Comparison of ENCODE assay signal across 8 mouse cellular contexts in genomic region chr11:82780134-82780533, GRCm38 (mm10). TPM values are rescaled to one million over a fixed set of nuclear protein-coding genes. Genes with fewer than 3 reads are reported as not detected.
DNase-seq lines count a peak whose midpoint lies in the region; ATAC-seq and TF ChIP-seq lines count a peak whose summit lies in the region.

No protein-coding gene starts in this region.

- TF ChIP-seq POLR2A in lung, adult 2 months (IDR thresholded peaks at IDR 0.05; ENCODE audit: borderline replicate concordance, extremely low read depth, low read depth, low read length) = no peak

- TF ChIP-seq CTCF in lung, embryonic 14.5 days (IDR thresholded peaks at IDR 0.05; ENCODE audit: low read depth) = no peak
- no peak for TF ChIP-seq CTCF in lung, adult 2 months (IDR thresholded peaks at IDR 0.05; ENCODE audit: insufficient read depth, low read length)

- H3K27ac ChIP-seq in lung, embryonic 14.5 days (ENCODE audit: low read depth) = no peak overlapping the region
- H3K27ac ChIP-seq in embryonic facial prominence, embryonic 14.5 days (replicated peaks; ENCODE audit: low read depth, low read length) = 0 out of 2 replicates have a peak overlapping the region, but pooled peaks have one; percentile 98
- H3K27ac ChIP-seq in limb, embryonic 10.5 days = peak overlapping the region; percentile 99
- no peak overlapping the region for H3K27ac ChIP-seq in neural tube, embryonic 15.5 days (replicated peaks)

- DNase-seq in lung, embryonic 14.5 days = peak; percentile 6
- no peak for DNase-seq in lung, postnatal 4 days
- no peak for DNase-seq in embryonic facial prominence, embryonic 14.5 days (ENCODE audit: low spot score)
- DNase-seq in limb, embryonic 10.5 days (ENCODE audit: low spot score) = no peak
- no peak for DNase-seq in urinary bladder, postnatal 25 days (ENCODE audit: low spot score)
- DNase-seq in left cerebral cortex, postnatal 14 days (ENCODE audit: low spot score in 2 of 2) = no peak
- no peak for DNase-seq in lung, adult 2 months

- H3K9ac ChIP-seq in lung, embryonic 14.5 days = peak overlapping the region; percentile 92
- H3K9ac ChIP-seq in embryonic facial prominence, embryonic 14.5 days (ENCODE audit: low read depth, low read length) = peak overlapping the region; percentile 96
- H3K9ac ChIP-seq in neural tube, embryonic 15.5 days (replicated peaks) = peak overlapping the region; percentile 96

- H3K4me2 ChIP-seq in lung, embryonic 14.5 days = peak overlapping the region; percentile 66
- peak overlapping the region; percentile 75 for H3K4me2 ChIP-seq in embryonic facial prominence, embryonic 14.5 days (ENCODE audit: low read depth, low read length)
- H3K4me2 ChIP-seq in neural tube, embryonic 15.5 days = peak overlapping the region; percentile 71

- no peak for ATAC-seq in lung, embryonic 14.5 days (ENCODE audit: insufficient read depth)
- no peak for ATAC-seq in embryonic facial prominence, embryonic 14.5 days (ENCODE audit: low read depth)
- ATAC-seq in neural tube, embryonic 15.5 days (ENCODE audit: low FRiP score) = no peak

- H3K9me3 ChIP-seq in lung, embryonic 14.5 days (ENCODE audit: low read depth, low read length) = no peaks in the 10 kb centered on the region
- no peaks in the 10 kb centered on the region for H3K9me3 ChIP-seq in embryonic facial prominence, embryonic 14.5 days (ENCODE audit: control insufficient read depth, low read length)
- no peaks in the 10 kb centered on the region for H3K9me3 ChIP-seq in limb, embryonic 10.5 days (replicated peaks)
- H3K9me3 ChIP-seq in neural tube, embryonic 15.5 days (replicated peaks) = no peaks in the 10 kb centered on the region

- H3K4me3 ChIP-seq in lung, embryonic 14.5 days (ENCODE audit: low read depth, low read length) = peak overlapping the region; percentile 88
- peak overlapping the region; percentile 80 for H3K4me3 ChIP-seq in embryonic facial prominence, embryonic 14.5 days (ENCODE audit: low read depth, low read length)
- peak overlapping the region; percentile 96 for H3K4me3 ChIP-seq in limb, embryonic 10.5 days
- peak overlapping the region; percentile 95 for H3K4me3 ChIP-seq in neural tube, embryonic 15.5 days (replicated peaks)
- no peak overlapping the region for H3K4me3 ChIP-seq in lung, adult 2 months (replicated peaks; ENCODE audit: extremely low read depth, low read depth, low read length)

- H3K4me1 ChIP-seq in lung, embryonic 14.5 days (ENCODE audit: insufficient read depth) = 0 out of 2 replicates have a peak, but pooled peaks cover 2% of the 10 kb centered on the region
- peaks cover 8% of the 10 kb centered on the region for H3K4me1 ChIP-seq in embryonic facial prominence, embryonic 14.5 days (ENCODE audit: control insufficient read depth, insufficient read depth, low read length)
- peaks cover 21% of the 10 kb centered on the region for H3K4me1 ChIP-seq in limb, embryonic 10.5 days
- peaks cover 21% of the 10 kb centered on the region for H3K4me1 ChIP-seq in neural tube, embryonic 15.5 days
- peaks cover 2% of the 10 kb centered on the region; the same call in 1 of the 2 replicates for H3K4me1 ChIP-seq in lung, adult 2 months (ENCODE audit: control insufficient read depth, insufficient read depth, low read length)

- 31% methylated on average over 5 of the region's 5 CpGs for WGBS in lung, embryonic 14.5 days
- 57% methylated on average over 5 of the region's 5 CpGs for WGBS in embryonic facial prominence, embryonic 14.5 days
- 69% methylated on average over 5 of the region's 5 CpGs for WGBS in limb, embryonic 10.5 days
- 67% methylated on average over 5 of the region's 5 CpGs for WGBS in neural tube, embryonic 15.5 days
- 35% methylated on average over 5 of the region's 5 CpGs for WGBS in lung, adult 2 months

- intact Hi-C loops in left cerebral cortex, postnatal 14 days (cut with DNase I) = no loop called here

- H3K27me3 ChIP-seq in lung, embryonic 14.5 days (ENCODE audit: insufficient read depth, low read length) = no peaks in the 10 kb centered on the region
- H3K27me3 ChIP-seq in embryonic facial prominence, embryonic 14.5 days (replicated peaks; ENCODE audit: control insufficient read depth, insufficient read depth, low read length) = no peaks in the 10 kb centered on the region
- H3K27me3 ChIP-seq in limb, embryonic 10.5 days (ENCODE audit: low read depth, poor library complexity, severe bottlenecking) = no peaks in the 10 kb centered on the region
- H3K27me3 ChIP-seq in neural tube, embryonic 15.5 days (replicated peaks) = no peaks in the 10 kb centered on the region

- H3K36me3 ChIP-seq in lung, embryonic 14.5 days (ENCODE audit: insufficient read depth) = peaks cover 18% of the 10 kb centered on the region
- peaks cover 20% of the 10 kb centered on the region for H3K36me3 ChIP-seq in embryonic facial prominence, embryonic 14.5 days (ENCODE audit: control insufficient read depth, insufficient read depth, low read length)
- peaks cover 23% of the 10 kb centered on the region for H3K36me3 ChIP-seq in limb, embryonic 10.5 days
- H3K36me3 ChIP-seq in neural tube, embryonic 15.5 days = peaks cover 13% of the 10 kb centered on the region

RNA-seq across cellular contexts. Expression of gene Lig3, which starts 0.8 kb away (rescaled TPM):
- polyA plus RNA-seq in lung, embryonic 14.5 days (2014; fragmentation: Nextera tagmentation; extraction: Ambion mirVana) = 40.8 and 41.0 TPM in 2 replicates
- 32.9 and 34.2 TPM in 2 replicates for polyA plus RNA-seq in embryonic facial prominence, embryonic 14.5 days (2014; fragmentation: Nextera tagmentation; extraction: Ambion mirVana)
- polyA plus RNA-seq in limb, embryonic 10.5 days (2016; fragmentation: Nextera tagmentation; extraction: Ambion mirVana) = 46.8 and 47.1 TPM in 2 replicates
- 19.0 and 19.7 TPM in 2 replicates for polyA plus RNA-seq in neural tube, embryonic 15.5 days (2015; fragmentation: Nextera tagmentation; extraction: Ambion mirVana)
- total RNA-seq in left cerebral cortex, postnatal 14 days (2021) = 10 to 100 TPM; 27.3 to 30.2 TPM
- 6.9 and 10.4 TPM in 2 replicates for polyA plus RNA-seq in lung, adult 2 months (2012; rRNA removed)

RNA-seq across cellular contexts. Expression of gene Zfp830, which starts 16.0 kb away (rescaled TPM):
- 32.2 and 34.5 TPM in 2 replicates for polyA plus RNA-seq in lung, embryonic 14.5 days (2014; fragmentation: Nextera tagmentation; extraction: Ambion mirVana)
- 29.7 and 31.6 TPM in 2 replicates for polyA plus RNA-seq in embryonic facial prominence, embryonic 14.5 days (2014; fragmentation: Nextera tagmentation; extraction: Ambion mirVana)
- 37.4 and 39.8 TPM in 2 replicates for polyA plus RNA-seq in limb, embryonic 10.5 days (2016; fragmentation: Nextera tagmentation; extraction: Ambion mirVana)
- 29.6 and 33.3 TPM in 2 replicates for polyA plus RNA-seq in neural tube, embryonic 15.5 days (2015; fragmentation: Nextera tagmentation; extraction: Ambion mirVana)
- total RNA-seq in left cerebral cortex, postnatal 14 days (2021) = 10 to 100 TPM; 15.4 to 16.1 TPM
- 5.3 TPM in 2 replicates for polyA plus RNA-seq in lung, adult 2 months (2012; rRNA removed)

RNA-seq across cellular contexts. Expression of gene Cct6b, which starts 16.0 kb away (rescaled TPM):
- 0.20 and 0.27 TPM in 2 replicates for polyA plus RNA-seq in lung, embryonic 14.5 days (2014; fragmentation: Nextera tagmentation; extraction: Ambion mirVana)
- 0.33 and 0.43 TPM in 2 replicates for polyA plus RNA-seq in embryonic facial prominence, embryonic 14.5 days (2014; fragmentation: Nextera tagmentation; extraction: Ambion mirVana)
- 0.16 and 0.23 TPM in 2 replicates for polyA plus RNA-seq in limb, embryonic 10.5 days (2016; fragmentation: Nextera tagmentation; extraction: Ambion mirVana)
- 0.24 and 0.27 TPM in 2 replicates for polyA plus RNA-seq in neural tube, embryonic 15.5 days (2015; fragmentation: Nextera tagmentation; extraction: Ambion mirVana)
- under 1 TPM in 1 of 2 experiments, not detected in 1; 0.17 TPM for total RNA-seq in left cerebral cortex, postnatal 14 days (2021)
- 0.11 and 0.24 TPM in 2 replicates for polyA plus RNA-seq in lung, adult 2 months (2012; rRNA removed)

Comparison
In these comparisons a context has a peak if more than half of its experiments do, and no peak if none do; other contexts are left out.
1. H3K27ac ChIP-seq: peak in embryonic facial prominence, embryonic 14.5 days (single experiment) and limb, embryonic 10.5 days (single experiment); none in lung, embryonic 14.5 days (single experiment) and neural tube, embryonic 15.5 days (single experiment).
2. Peak in every context shown above with its lines, with median percentiles within 50 percentile points of each other: H3K4me2 ChIP-seq and H3K9ac ChIP-seq.